Mouse (Mus musculus) liver, embryonic 18 days (tissue): Measurements from ENCODE around the gene Hist1h2bh. TPM values are rescaled to one million over a fixed set of nuclear protein-coding genes. Genes with fewer than 3 reads are reported as not detected.

Source experiments
- polyA plus RNA-seq: library from polyadenylated mRNA; depleted of rRNA; stranded (reverse); fragments of >200 nt; gene quantifications from 2 replicates; pipeline ENCODE4 v1.2.3, GENCODE M21; 2012; rRNA removed

The Hist1h2bh gene
- polyA plus RNA-seq, 1 experiment: 3.2 TPM

Other genes starting within 250 kb of the Hist1h2bh start
- gene Zfp322a, start 174.2 kb downstream of the Hist1h2bh start, polyA plus RNA-seq: 5.1 and 5.9 TPM in 2 replicates
- gene Abt1, start 119.5 kb downstream of the Hist1h2bh start, polyA plus RNA-seq: 3.2 and 3.3 TPM in 2 replicates
- 0.42 and 0.58 TPM in 2 replicates for gene Btn1a1, start 77.5 kb downstream of the Hist1h2bh start, polyA plus RNA-seq
- not detected in 2 replicates for gene Btn2a2, start 54.5 kb downstream of the Hist1h2bh start, polyA plus RNA-seq
- gene Hist1h4h, start 12.3 kb downstream of the Hist1h2bh start, polyA plus RNA-seq: 8.9 and 10.2 TPM in 2 replicates
- 137 and 207 TPM in 2 replicates for gene Hist1h2af, start 9.5 kb downstream of the Hist1h2bh start, polyA plus RNA-seq
- gene Hist1h3g, start 8.0 kb downstream of the Hist1h2bh start, polyA plus RNA-seq: 13.8 and 25.0 TPM in 2 replicates
- 1.5 and 2.1 TPM in 2 replicates for gene Hist1h3f, start 660 bp upstream of the Hist1h2bh start, polyA plus RNA-seq
- gene Hist1h4f, start 8.3 kb upstream of the Hist1h2bh start, polyA plus RNA-seq: 5.8 and 7.7 TPM in 2 replicates
- gene Hist1h1d, start 9.9 kb upstream of the Hist1h2bh start, polyA plus RNA-seq: 0.32 and 0.52 TPM in 2 replicates
- gene Hist1h3e, start 19.0 kb upstream of the Hist1h2bh start, polyA plus RNA-seq: 9.6 and 10.2 TPM in 2 replicates
- 5.8 and 7.7 TPM in 2 replicates for gene Hist1h2ae, start 27.8 kb upstream of the Hist1h2bh start, polyA plus RNA-seq
- gene Hist1h2bg, start 28.0 kb upstream of the Hist1h2bh start, polyA plus RNA-seq: 17.2 and 22.8 TPM in 2 replicates
- 6.0 and 6.2 TPM in 2 replicates for gene Hist1h2bf, start 30.8 kb upstream of the Hist1h2bh start, polyA plus RNA-seq
- 3.7 and 4.7 TPM in 2 replicates for gene Hist1h2ad, start 31.0 kb upstream of the Hist1h2bh start, polyA plus RNA-seq
- gene Hist1h3d, start 32.4 kb upstream of the Hist1h2bh start, polyA plus RNA-seq: 8.9 and 13.3 TPM in 2 replicates
- 3.9 and 4.3 TPM in 2 replicates for gene Hist1h4d, start 38.2 kb upstream of the Hist1h2bh start, polyA plus RNA-seq
- gene Hist1h2be, start 77.7 kb upstream of the Hist1h2bh start, polyA plus RNA-seq: 1.4 and 2.2 TPM in 2 replicates
- gene Hist1h1e, start 79.2 kb upstream of the Hist1h2bh start, polyA plus RNA-seq: 3.3 and 4.1 TPM in 2 replicates
- gene Hist1h2ac, start 140.6 kb upstream of the Hist1h2bh start, polyA plus RNA-seq: 0.76 and 1.2 TPM in 2 replicates
- 165 and 208 TPM in 2 replicates for gene Hist1h2bc, start 140.8 kb upstream of the Hist1h2bh start, polyA plus RNA-seq
- not detected in 2 replicates for gene Hist1h1t, start 152.4 kb upstream of the Hist1h2bh start, polyA plus RNA-seq
- gene Hist1h4c, start 155.1 kb upstream of the Hist1h2bh start, polyA plus RNA-seq: 2.3 and 3.2 TPM in 2 replicates
- gene Hfe, start 167.5 kb upstream of the Hist1h2bh start, polyA plus RNA-seq: 10.0 and 10.7 TPM in 2 replicates
- 40.4 and 60.9 TPM in 2 replicates for gene Hist1h1c, start 195.4 kb upstream of the Hist1h2bh start, polyA plus RNA-seq
- gene Hist1h3c, start 202.2 kb upstream of the Hist1h2bh start, polyA plus RNA-seq: 16.3 and 21.4 TPM in 2 replicates
- gene Hist1h2bb, start 203.3 kb upstream of the Hist1h2bh start, polyA plus RNA-seq: 5.1 and 8.2 TPM in 2 replicates
- gene Hist1h2ab, start 207.7 kb upstream of the Hist1h2bh start, polyA plus RNA-seq: 13.7 and 14.6 TPM in 2 replicates
- 14.5 and 19.5 TPM in 2 replicates for gene Hist1h3b, start 208.9 kb upstream of the Hist1h2bh start, polyA plus RNA-seq
- gene Hist1h4b, start 213.6 kb upstream of the Hist1h2bh start, polyA plus RNA-seq: 7.3 and 11.1 TPM in 2 replicates
- 2.8 and 3.4 TPM in 2 replicates for gene Hist1h4a, start 217.8 kb upstream of the Hist1h2bh start, polyA plus RNA-seq
- 11.4 and 14.3 TPM in 2 replicates for gene Hist1h3a, start 219.0 kb upstream of the Hist1h2bh start, polyA plus RNA-seq
- 3.2 and 4.1 TPM in 2 replicates for gene Hist1h1a, start 220.3 kb upstream of the Hist1h2bh start, polyA plus RNA-seq
- not detected in 2 replicates for gene Trim38, start 226.5 kb upstream of the Hist1h2bh start, polyA plus RNA-seq